9 mouse cellular contexts compared by ENCODE assay signal in genomic region chr10:41980772-41981383, GRCm38 (mm10). TPM values are rescaled to one million over a fixed set of nuclear protein-coding genes. Genes with fewer than 3 reads are reported as not detected.
DNase-seq lines count a peak whose midpoint lies in the region; ATAC-seq and TF ChIP-seq lines count a peak whose summit lies in the region.
"Had no signal": no experiment of that assay in that cellular context is flagged by ENCODE, and none has a peak within 500 bp of the region (broad histone marks: within the 10 kb centered on the region; RNA-seq: fewer than 3 reads in every experiment).

No protein-coding gene starts in this region.

- H3K27ac ChIP-seq in heart, embryonic 14.5 days (replicated peaks in 1 of 2; ENCODE audit: control insufficient read depth in 1 of 2, insufficient read depth in 1 of 2, low read depth in 2 of 2, low read length in 2 of 2): no peak overlapping the region
- no peak overlapping the region for H3K27ac ChIP-seq in kidney, embryonic 16.5 days (ENCODE audit: low read length)
- H3K27ac ChIP-seq in limb, embryonic 14.5 days (replicated peaks; ENCODE audit: low read depth, low read length): no peak overlapping the region
- H3K27ac ChIP-seq in stomach, embryonic 15.5 days: no peak overlapping the region
- H3K27ac ChIP-seq: embryonic facial prominence, embryonic 13.5 days had no signal

- ATAC-seq in heart, embryonic 14.5 days (ENCODE audit: insufficient number of reproducible peaks, insufficient read depth, low FRiP score, low read depth): peak; percentile 64; the same call in 1 of the 2 replicates
- ATAC-seq in kidney, embryonic 16.5 days (ENCODE audit: low FRiP score, low TSS enrichment): peak; percentile 57
- peak; percentile 71 for ATAC-seq in limb, embryonic 14.5 days (ENCODE audit: low FRiP score, low read depth)
- ATAC-seq in stomach, embryonic 15.5 days (ENCODE audit: insufficient read depth, low FRiP score, low read depth): peak; percentile 63; the same call in 1 of the 2 replicates

- peak overlapping the region; percentile 44 for H3K4me2 ChIP-seq in heart, embryonic 14.5 days (ENCODE audit: low read length)
- H3K4me2 ChIP-seq in kidney, embryonic 16.5 days (replicated peaks; ENCODE audit: low read depth, low read length): no peak overlapping the region
- H3K4me2 ChIP-seq in limb, embryonic 14.5 days (replicated peaks; ENCODE audit: low read depth, low read length, severe bottlenecking): no peak overlapping the region
- no peak overlapping the region for H3K4me2 ChIP-seq in stomach, embryonic 15.5 days
- H3K4me2 ChIP-seq: embryonic facial prominence, embryonic 13.5 days had no signal

- no peaks in the 10 kb centered on the region for H3K9me3 ChIP-seq in heart, embryonic 14.5 days (ENCODE audit: control insufficient read depth, low read length)
- no peaks in the 10 kb centered on the region for H3K9me3 ChIP-seq in kidney, embryonic 16.5 days (ENCODE audit: low read length)
- H3K9me3 ChIP-seq in limb, embryonic 14.5 days (ENCODE audit: control insufficient read depth, low read length): no peaks in the 10 kb centered on the region
- no peaks in the 10 kb centered on the region for H3K9me3 ChIP-seq in stomach, embryonic 15.5 days
- H3K9me3 ChIP-seq: embryonic facial prominence, embryonic 13.5 days had no signal

- H3K27me3 ChIP-seq in heart, embryonic 14.5 days (ENCODE audit: control insufficient read depth, insufficient read depth, low read length): no peaks in the 10 kb centered on the region
- H3K27me3 ChIP-seq in kidney, embryonic 16.5 days (ENCODE audit: insufficient read depth, low read length): no peaks in the 10 kb centered on the region
- H3K27me3 ChIP-seq in limb, embryonic 14.5 days (ENCODE audit: control insufficient read depth, insufficient read depth, low read length): no peaks in the 10 kb centered on the region
- H3K27me3 ChIP-seq in stomach, embryonic 15.5 days (replicated peaks): no peaks in the 10 kb centered on the region
- H3K27me3 ChIP-seq: embryonic facial prominence, embryonic 13.5 days had no signal

- no peaks in the 10 kb centered on the region for H3K4me1 ChIP-seq in heart, embryonic 14.5 days (ENCODE audit: control insufficient read depth in 2 of 2, insufficient read depth in 2 of 2, low read length in 2 of 2)
- peaks cover 3% of the 10 kb centered on the region; the same call in 1 of the 2 replicates for H3K4me1 ChIP-seq in kidney, embryonic 16.5 days (ENCODE audit: insufficient read depth, low read length)
- H3K4me1 ChIP-seq in limb, embryonic 14.5 days (ENCODE audit: control insufficient read depth, insufficient read depth, low read length): 0 out of 2 replicates have a peak, but pooled peaks cover 2% of the 10 kb centered on the region
- H3K4me1 ChIP-seq in stomach, embryonic 15.5 days: no peaks in the 10 kb centered on the region
- H3K4me1 ChIP-seq: embryonic facial prominence, embryonic 13.5 days had no signal

- DNase-seq in 416B (ENCODE audit: low read depth): peak; percentile 86
- DNase-seq in adrenal gland, adult 2 months: peak; percentile 73
- DNase-seq in embryo, embryonic 9.5 days (ENCODE audit: extremely low spot score): peak; percentile 72
- peak; percentile 79 for DNase-seq in limb, embryonic 14.5 days (ENCODE audit: low spot score)
- DNase-seq in natural killer cell, adult 2 months (ENCODE audit: low spot score in 2 of 2): peak; percentile 34 to 49

- WGBS in heart, embryonic 14.5 days: 11% methylated on average over 6 of the region's 6 CpGs
- 27% methylated on average over 6 of the region's 6 CpGs for WGBS in kidney, embryonic 16.5 days
- 23% methylated on average over 6 of the region's 6 CpGs for whole genome bisulfite sequencing in limb, embryonic 14.5 days
- whole genome bisulfite sequencing in stomach, embryonic 15.5 days: 25% methylated on average over 6 of the region's 6 CpGs

- no peak for TF ChIP-seq POLR2A in limb, embryonic 14.5 days (IDR thresholded peaks at IDR 0.05; ENCODE audit: borderline replicate concordance, extremely low read depth, insufficient read depth, insufficient read length)

- no peak overlapping the region for H3K4me3 ChIP-seq in heart, embryonic 14.5 days (ENCODE audit: control insufficient read depth in 1 of 2, insufficient read depth in 1 of 2, low read depth in 1 of 2, low read length in 2 of 2)
- H3K4me3 ChIP-seq in kidney, embryonic 16.5 days (ENCODE audit: low read length): no peak overlapping the region
- H3K4me3 ChIP-seq in limb, embryonic 14.5 days (replicated peaks; ENCODE audit: low read length): no peak overlapping the region
- H3K4me3 ChIP-seq in stomach, embryonic 15.5 days (replicated peaks): no peak overlapping the region
- H3K4me3 ChIP-seq: embryonic facial prominence, embryonic 13.5 days had no signal

- H3K9ac ChIP-seq in heart, embryonic 14.5 days (ENCODE audit: low read length): no peak overlapping the region
- H3K9ac ChIP-seq in kidney, embryonic 16.5 days (replicated peaks; ENCODE audit: low read length): no peak overlapping the region
- no peak overlapping the region for H3K9ac ChIP-seq in limb, embryonic 14.5 days (ENCODE audit: low read depth, low read length, severe bottlenecking)
- no peak overlapping the region for H3K9ac ChIP-seq in stomach, embryonic 15.5 days
- H3K9ac ChIP-seq: embryonic facial prominence, embryonic 13.5 days had no signal

- no peaks in the 10 kb centered on the region for H3K36me3 ChIP-seq in heart, embryonic 14.5 days (ENCODE audit: control insufficient read depth, insufficient read depth, low read length)
- H3K36me3 ChIP-seq in kidney, embryonic 16.5 days (ENCODE audit: insufficient read depth, low read length): no peaks in the 10 kb centered on the region
- H3K36me3 ChIP-seq in limb, embryonic 14.5 days (ENCODE audit: control insufficient read depth, insufficient read depth, low read length): no peaks in the 10 kb centered on the region
- no peaks in the 10 kb centered on the region for H3K36me3 ChIP-seq in stomach, embryonic 15.5 days
- H3K36me3 ChIP-seq: embryonic facial prominence, embryonic 13.5 days had no signal

RNA-seq across cellular contexts. Expression of gene Armc2, which starts 37.4 kb away (rescaled TPM):
- total RNA-seq in adrenal gland, adult 2 months (2021): 1 to 10 TPM; 2.0 to 2.4 TPM
- polyA plus RNA-seq in adrenal gland, adult 2 months (2012; rRNA removed): 0.40 and 0.75 TPM in 2 replicates
- polyA plus RNA-seq in heart, embryonic 14.5 days (2014; fragmentation: Nextera tagmentation; extraction: Ambion mirVana): 1.4 and 2.2 TPM in 2 replicates
- polyA plus RNA-seq in kidney, embryonic 16.5 days (2015; fragmentation: Nextera tagmentation; extraction: Ambion mirVana): 1.4 and 1.8 TPM in 2 replicates
- polyA plus RNA-seq in limb, embryonic 14.5 days (2012; rRNA removed): 4.2 and 4.8 TPM in 2 replicates
- 3.6 and 4.0 TPM in 2 replicates for polyA plus RNA-seq in limb, embryonic 14.5 days (2014; fragmentation: Nextera tagmentation; extraction: Ambion mirVana)
- 2.0 TPM in 2 replicates for polyA plus RNA-seq in stomach, embryonic 15.5 days (2015; fragmentation: Nextera tagmentation; extraction: Ambion mirVana)
